Mouse (Mus musculus) C2C12 (cell line): ENCODE results near the gene A4galt. TPM values are rescaled to one million over a fixed set of nuclear protein-coding genes. Genes with fewer than 3 reads are reported as not detected.
"Not testable (repeated sequence)": the region's sequence is repeated elsewhere in the genome, so short reads cannot be mapped to it uniquely, and the experiment has no call there.

ENCODE experiments used
- H3K27me3 ChIP-seq: one replicate; pipeline ENCODE4 v1.6.1; 2011; ENCODE audit not compliant: control insufficient read depth, insufficient read depth, insufficient read length
- H3K36me3 ChIP-seq: one replicate; pipeline ENCODE4 v1.6.1; 2011; ENCODE audit not compliant: control insufficient read depth, insufficient read depth
- H3K4me3 ChIP-seq: one replicate; pipeline ENCODE4 v1.5.1; 2011; ENCODE audit warnings: mild to moderate bottlenecking, control low read depth; ENCODE audit not compliant: poor library complexity, insufficient read depth, severe bottlenecking
- H3K79me2 ChIP-seq: one replicate; pipeline ENCODE4 v1.6.1; 2011; ENCODE audit not compliant: control insufficient read depth, insufficient read depth
- H3K79me3 ChIP-seq: one replicate; pipeline ENCODE4 v1.6.1; 2011; ENCODE audit warnings: low read depth, control low read depth
- H3ac ChIP-seq: one replicate; pipeline ENCODE3; 2011; ENCODE audit warnings: low read depth; ENCODE audit not compliant: control insufficient read depth, insufficient read length
- CEBPB ChIP-seq: IDR thresholded peaks from one replicate; pipeline ENCODE4 v1.6.1; 2011; ENCODE audit warnings: low read depth, mild to moderate bottlenecking, control low read depth, moderate library complexity
- CTCF ChIP-seq: IDR thresholded peaks from one replicate; pipeline ENCODE4 v1.5.1; 2011; ENCODE audit not compliant: control insufficient read depth, insufficient read depth, insufficient read length
- FOSL1 ChIP-seq: IDR thresholded peaks from one replicate; pipeline ENCODE4 v1.8.0; 2011; ENCODE audit warnings: mild to moderate bottlenecking, low read length; ENCODE audit not compliant: poor library complexity, insufficient read depth, severe bottlenecking
- MAX ChIP-seq: IDR thresholded peaks from one replicate; pipeline ENCODE4 v1.6.1; 2011; ENCODE audit warnings: mild to moderate bottlenecking, control low read depth
- MYOD1 ChIP-seq: IDR thresholded peaks from one replicate; pipeline ENCODE4 v1.6.1; 2011; ENCODE audit warnings: low read depth; ENCODE audit not compliant: control insufficient read depth, insufficient read length
- MYOG ChIP-seq: IDR thresholded peaks from one replicate; pipeline ENCODE4 v1.6.1; 2011; ENCODE audit not compliant: control insufficient read depth, insufficient read length; ENCODE audit errors: extremely low read depth
- USF1 ChIP-seq: IDR thresholded peaks from one replicate; pipeline ENCODE4 v1.6.1; 2011; ENCODE audit warnings: low read depth, mild to moderate bottlenecking, control low read depth, moderate library complexity
- polyA plus RNA-seq: library from polyadenylated mRNA; unstranded; fragments of >200 nt; fragmentation: generic; extraction: Trizol; gene quantifications from one replicate; pipeline ENCODE4 v1.2.1, GENCODE M21; 2012; ENCODE audit warnings: missing spikeins

A4galt gene
- polyA plus RNA-seq, 1 experiment, result 27.6 TPM

DNA sequence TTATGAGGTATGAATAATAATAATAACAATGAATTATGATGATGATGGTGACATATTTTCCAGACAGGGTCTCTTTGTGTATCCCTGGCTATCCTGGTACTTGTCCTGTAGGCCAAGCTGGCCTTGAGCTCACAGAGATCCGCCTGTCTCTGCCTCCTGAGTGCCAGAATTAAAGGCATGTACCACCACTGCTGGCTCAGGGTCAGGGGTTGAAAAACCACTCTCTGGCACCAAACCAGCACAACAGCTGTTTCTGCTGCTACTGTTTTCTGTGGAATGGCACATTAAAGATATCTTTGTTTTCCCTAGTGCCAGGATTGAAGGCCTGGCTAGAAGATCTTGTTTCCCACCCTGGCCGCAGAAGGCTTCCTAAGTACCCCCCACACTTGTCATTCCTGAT lies 21.4 kb upstream of the A4galt start:
- no peak for TF ChIP-seq CEBPB
- TF ChIP-seq MYOG, result no peak
- TF ChIP-seq MYOD1, result peak; percentile 12
- TF ChIP-seq MAX, result no peak
- H3ac ChIP-seq, result no peak overlapping the region
- H3K4me3 ChIP-seq, result no peak overlapping the region
- H3K79me3 ChIP-seq, result no peaks in the 10 kb centered on the region
- no peaks in the 10 kb centered on the region for H3K36me3 ChIP-seq
- H3K79me2 ChIP-seq, result no peaks in the 10 kb centered on the region
- H3K27me3 ChIP-seq, result no peaks in the 10 kb centered on the region

DNA sequence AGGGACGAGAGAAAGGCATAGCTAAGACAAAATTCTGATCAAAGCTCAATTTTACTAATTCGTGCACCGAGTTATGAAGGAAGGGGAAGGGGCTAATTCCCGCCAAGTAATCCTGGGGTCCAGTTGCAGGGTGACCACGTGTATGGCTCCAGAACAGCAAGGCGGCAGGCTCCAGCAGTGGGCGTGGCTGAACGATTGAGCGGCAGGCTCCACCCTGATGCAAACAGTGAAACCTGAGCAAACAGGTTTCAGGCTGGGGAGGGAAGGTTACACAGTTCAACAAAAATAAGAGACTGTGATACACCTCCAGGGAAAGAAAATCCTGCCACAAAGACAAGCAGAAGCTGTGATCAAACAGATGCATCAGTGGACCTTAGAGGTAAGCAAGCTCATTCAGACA lies 19.6 kb upstream of the A4galt start:
- H3K27me3 ChIP-seq, H3K79me2 ChIP-seq, H3K36me3 ChIP-seq, H3K4me3 ChIP-seq, H3ac ChIP-seq, H3K79me3 ChIP-seq: not testable (repeated sequence)

DNA sequence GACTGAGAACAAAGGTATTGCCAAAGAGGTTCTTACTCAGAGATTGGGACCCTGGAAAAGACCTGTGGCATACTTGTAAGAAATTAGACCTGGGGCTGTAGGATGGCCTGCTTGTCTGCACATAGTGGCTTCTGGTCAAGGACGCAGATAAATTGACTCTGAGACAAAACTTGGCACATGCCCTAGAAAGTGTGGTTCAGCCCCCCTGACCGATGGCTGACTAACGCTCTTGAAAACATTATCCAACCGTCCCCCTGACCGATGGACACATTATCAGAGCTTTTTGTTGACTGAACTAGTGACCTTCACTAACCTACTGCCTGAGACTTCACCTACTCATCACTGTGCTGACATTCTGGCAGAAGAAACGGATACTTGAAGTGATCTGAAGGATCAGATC lies 18.4 kb upstream of the A4galt start:
- H3K27me3 ChIP-seq, H3K4me3 ChIP-seq, H3K79me2 ChIP-seq, H3K36me3 ChIP-seq, H3ac ChIP-seq, H3K79me3 ChIP-seq: not testable (repeated sequence)

DNA sequence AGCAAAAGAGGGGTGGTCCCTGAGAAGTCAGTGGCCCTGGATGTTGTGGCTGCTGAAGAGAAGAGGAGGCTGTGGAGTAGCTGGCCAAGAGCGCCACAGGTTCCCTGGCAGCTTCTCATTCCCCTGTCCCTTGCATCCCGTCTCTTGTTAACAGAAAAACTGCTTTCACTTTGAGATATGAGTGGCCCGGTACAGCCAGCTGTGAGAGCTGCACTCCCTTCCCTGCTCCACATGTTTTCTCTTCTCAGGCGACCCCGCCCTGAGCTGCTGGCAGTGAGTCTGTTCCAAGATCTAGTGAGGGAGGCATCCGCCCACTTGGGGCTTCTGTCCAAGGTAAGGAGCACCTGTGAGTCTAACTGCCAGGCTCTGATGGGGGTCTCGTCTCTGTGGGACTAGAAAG lies 16.9 kb upstream of the A4galt start:
- H3K27me3 ChIP-seq, H3K36me3 ChIP-seq, H3K79me3 ChIP-seq, H3ac ChIP-seq, H3K4me3 ChIP-seq, H3K79me2 ChIP-seq: not testable (repeated sequence)
- peak; percentile 17 for TF ChIP-seq MAX

DNA sequence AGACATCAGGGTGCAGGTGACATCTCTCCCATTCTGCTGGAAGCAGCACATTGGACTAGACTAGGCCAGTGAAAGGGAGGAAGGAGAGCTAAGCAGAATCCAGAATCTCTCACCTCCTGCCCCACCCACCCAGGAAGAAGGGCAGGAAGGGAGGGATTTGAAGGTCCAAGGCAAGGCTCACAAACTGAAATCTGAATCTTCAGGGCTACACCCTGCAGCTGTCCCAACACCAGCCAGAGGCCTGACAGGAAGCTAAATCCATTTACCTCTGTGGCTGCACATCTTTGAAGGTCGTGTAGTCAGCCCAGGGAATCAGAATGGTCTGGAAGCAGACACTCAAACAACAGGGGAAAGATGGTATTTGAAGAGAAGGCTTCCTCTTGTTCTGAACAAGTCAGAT lies 13.7 kb upstream of the A4galt start:
- peak; percentile 47 for TF ChIP-seq MYOD1
- no peak for TF ChIP-seq USF1
- no peak overlapping the region for H3ac ChIP-seq

DNA sequence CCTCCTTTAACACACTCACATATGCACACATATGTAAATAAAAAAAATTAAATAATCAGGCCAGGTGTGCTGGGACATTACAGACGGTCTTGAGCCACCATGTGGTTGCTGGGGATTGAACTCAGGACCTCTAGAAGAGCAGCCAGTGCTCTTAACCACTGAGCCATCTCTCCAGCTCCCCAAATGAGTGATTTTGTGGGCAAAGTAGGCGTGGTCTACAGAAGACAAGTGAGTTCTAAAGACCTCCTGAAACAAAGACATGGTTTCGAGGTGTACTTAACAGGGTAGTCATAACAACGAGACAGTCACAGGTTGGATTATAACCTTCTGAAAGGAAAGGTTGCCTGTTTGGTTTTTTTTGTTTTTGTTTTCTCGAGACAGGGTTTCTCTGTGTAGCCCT lies 11.8 kb upstream of the A4galt start:
- Histone ChIP-seq H3K36me3 (no peaks in the 10 kb centered on the region), H3ac (no peak overlapping the region), H3K79me2 (no peaks in the 10 kb centered on the region), H3K4me3 (no peak overlapping the region), H3K27me3 (no peaks in the 10 kb centered on the region), H3K79me3 (no peaks in the 10 kb centered on the region)
- TF ChIP-seq CEBPB, result no peak
- no peak for TF ChIP-seq MYOG
- TF ChIP-seq CTCF, result no peak
- TF ChIP-seq USF1, result no peak

More for the DNA sequence above, 13.7 kb upstream of the A4galt start:
- H3K4me3 ChIP-seq, result no peak overlapping the region
- H3K27me3 ChIP-seq, result no peaks in the 10 kb centered on the region
- H3K79me3 ChIP-seq, result no peaks in the 10 kb centered on the region
- no peaks in the 10 kb centered on the region for H3K36me3 ChIP-seq
- H3K79me2 ChIP-seq, result no peaks in the 10 kb centered on the region

DNA sequence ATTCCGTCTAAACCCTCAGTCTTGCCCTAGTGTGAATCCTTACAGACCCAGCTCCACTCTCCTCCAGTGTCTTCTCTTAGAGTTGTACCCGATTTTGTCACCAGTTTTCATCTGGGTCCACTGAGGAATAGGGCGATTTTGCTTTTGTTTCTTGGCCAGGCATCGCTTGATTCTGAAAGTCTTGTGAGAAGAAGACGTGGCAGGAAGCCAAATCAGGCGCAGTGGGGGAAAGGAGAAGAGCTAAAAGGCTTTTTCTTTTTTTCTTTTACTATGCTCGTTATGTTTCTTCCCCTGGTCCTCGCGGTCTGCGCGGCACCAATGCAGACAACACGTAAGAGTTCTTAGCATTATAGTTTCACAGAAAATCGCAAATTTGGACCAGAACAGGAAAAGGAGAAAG lies 6.3 kb upstream of the A4galt start:
- no peaks in the 10 kb centered on the region for H3K79me3 ChIP-seq
- no peaks in the 10 kb centered on the region for H3K36me3 ChIP-seq
- H3K27me3 ChIP-seq, result no peaks in the 10 kb centered on the region
- no peak overlapping the region for H3K4me3 ChIP-seq
- H3K79me2 ChIP-seq, result no peaks in the 10 kb centered on the region
- TF ChIP-seq FOSL1 (no peak), MYOD1 (no peak), MYOG (no peak), CEBPB (no peak), USF1 (no peak), CTCF (no peak), MAX (no peak)
- H3ac ChIP-seq, result no peak overlapping the region
